Mouse (Mus musculus) CH12.LX (cell line): ENCODE results near the gene Cep135.

Experiments
- BHLHE40 ChIP-seq: IDR thresholded peaks from 2 replicates; pipeline ENCODE4 v1.6.1; 2011; ENCODE audit warnings: mild to moderate bottlenecking, low read depth, low read length, improper control_type of control experiment
- GABPA ChIP-seq: IDR thresholded peaks from 2 replicates; pipeline ENCODE4 v1.6.1; 2012; ENCODE audit warnings: low read depth, low read length, improper control_type of control experiment, inconsistent platforms; ENCODE audit not compliant: insufficient replicate concordance
- HCFC1 ChIP-seq: IDR thresholded peaks from 2 replicates; pipeline ENCODE4 v1.6.1; 2012; ENCODE audit warnings: low read depth, mild to moderate bottlenecking, inconsistent platforms, low read length, improper control_type of control experiment
- NELFE ChIP-seq: IDR thresholded peaks from 2 replicates; pipeline ENCODE4 v1.6.1; 2011; ENCODE audit warnings: low read depth, low read length, improper control_type of control experiment
- POLR2A ChIP-seq: IDR thresholded peaks from 2 replicates; pipeline ENCODE4 v1.6.1; 2011; ENCODE audit warnings: low read depth, mild to moderate bottlenecking, improper control_type of control experiment, low read length
- POLR2AphosphoS2 ChIP-seq: IDR thresholded peaks from 2 replicates; pipeline ENCODE4 v1.6.1; 2011; ENCODE audit warnings: low read depth, low read length, improper control_type of control experiment

DNA sequence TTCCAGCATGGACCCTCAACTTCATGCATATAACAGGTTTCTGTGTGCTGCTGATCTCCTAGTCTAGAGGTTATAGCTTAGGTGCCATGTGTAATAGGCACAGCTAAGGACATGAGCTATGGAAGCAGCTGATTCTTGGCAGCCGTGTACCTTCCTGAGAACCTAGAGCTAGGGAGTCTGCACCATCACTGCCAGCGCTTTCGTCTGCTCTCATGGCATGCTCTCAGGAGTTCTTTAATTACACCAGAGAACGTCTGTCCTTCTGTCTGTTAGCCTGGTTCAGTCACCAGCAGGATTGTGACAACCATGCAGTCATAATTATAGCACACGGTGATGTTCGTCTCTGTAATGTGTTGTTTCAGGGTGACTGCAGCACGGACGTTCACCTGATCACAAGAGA lies 26.8 kb downstream of the Cep135 start:
- TF ChIP-seq HCFC1 = no peak
- no peak for TF ChIP-seq BHLHE40
- TF ChIP-seq POLR2A = no peak
- no peak for TF ChIP-seq POLR2AphosphoS2
- TF ChIP-seq GABPA = no peak
- TF ChIP-seq NELFE = no peak
